Mouse (Mus musculus): ENCODE data around the gene Peli2.
"Not testable (repeated sequence)": the region's sequence is repeated elsewhere in the genome, so short reads cannot be mapped to it uniquely, and the experiment has no call there.

The Peli2 gene

GRCm38 (mm10) chr14:48120752-48121528, at the start of gene Peli2:
Peli2 (plus strand) TSS chr14:48120823.
- peak; percentile 55 for DNase-seq (ENCODE audit: low spot score)

GRCm38 (mm10) chr14:48072104-48072503, 48.5 kb upstream of the Peli2 start:
- DNase-seq (ENCODE audit: low spot score): no peak

GRCm38 (mm10) chr14:48073247-48074161, 47.1 kb upstream of the Peli2 start:
- DNase-seq (ENCODE audit: low spot score): peak; percentile 60

- not testable (repeated sequence) for DNase-seq (ENCODE audit: low spot score)
Measured at GRCm38 (mm10) chr14:48079574-48079973, 41.0 kb upstream of the Peli2 start.

DNA sequence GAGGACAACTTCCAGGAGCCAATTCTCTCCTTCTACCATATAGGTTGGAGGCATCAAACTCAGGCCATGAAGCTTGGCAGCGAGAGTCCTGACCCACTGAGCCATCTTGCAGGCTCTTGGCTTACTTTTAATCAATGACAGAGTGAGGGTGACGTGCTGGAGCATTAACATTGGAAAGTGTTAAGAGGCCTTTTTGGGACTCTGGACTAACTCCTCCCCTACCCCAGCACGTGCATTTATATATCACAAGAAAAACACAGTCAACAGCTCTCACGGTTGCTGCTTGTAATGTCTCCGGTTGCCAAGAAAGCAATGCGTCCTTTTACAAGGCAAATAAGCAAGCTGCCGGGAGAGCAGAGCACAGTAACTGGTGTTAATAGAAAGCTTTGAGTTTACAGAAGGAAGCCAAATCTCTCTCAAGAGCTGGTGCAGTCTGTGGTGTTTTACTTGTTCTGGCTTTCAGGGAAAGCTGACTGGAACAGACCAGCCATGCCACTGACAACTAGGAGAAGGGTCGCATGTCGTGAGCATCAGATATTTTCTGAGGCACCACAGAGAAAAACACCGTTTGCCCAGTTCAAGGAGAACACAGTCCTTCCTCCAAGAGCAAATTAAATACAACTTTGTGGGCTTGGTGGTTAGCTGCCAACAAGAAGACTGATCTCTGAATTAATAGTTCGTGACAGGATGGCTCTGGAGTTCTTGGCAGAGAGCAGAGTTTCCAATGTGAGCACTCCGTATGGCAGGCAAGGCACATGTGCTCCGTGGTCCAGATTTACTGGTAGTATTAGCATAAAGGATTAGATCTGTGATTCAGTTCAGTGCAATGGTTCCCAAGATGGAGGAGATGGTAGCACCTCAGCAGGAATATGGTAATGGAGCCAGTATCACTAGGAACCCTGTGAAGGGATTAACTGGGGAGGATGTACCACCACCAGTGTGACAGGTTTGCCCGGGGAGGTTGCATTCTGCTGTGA, 36.5 kb upstream of the Peli2 start:
- no peak for DNase-seq (ENCODE audit: low spot score)

GRCm38 (mm10) chr14:48086682-48087297, 33.8 kb upstream of the Peli2 start:
- no peak for DNase-seq (ENCODE audit: low spot score)

DNA sequence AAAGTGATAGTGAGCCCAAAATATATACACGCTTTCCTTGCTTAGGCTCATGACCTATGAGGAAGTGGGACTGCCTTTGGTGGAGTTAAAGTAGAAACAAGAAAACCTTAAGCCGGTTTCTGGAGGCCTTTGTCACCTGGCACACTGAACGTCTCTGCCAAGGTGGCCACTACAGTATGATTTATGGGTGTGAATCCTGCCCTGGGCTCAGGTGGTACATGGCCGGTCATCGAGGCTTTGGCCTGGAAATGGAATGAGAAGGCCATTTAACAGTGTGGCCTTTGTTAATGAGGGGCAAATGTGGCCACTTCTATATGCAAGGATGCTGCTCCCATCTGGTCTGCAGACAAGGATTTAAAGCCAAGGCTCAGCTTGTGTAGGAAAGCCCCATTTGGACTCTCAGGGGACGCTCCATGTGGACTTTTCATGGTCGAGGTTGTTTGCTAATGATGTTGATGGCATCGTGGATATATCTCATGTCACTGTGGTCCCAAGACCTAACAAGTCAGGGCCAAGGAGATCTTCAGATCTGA, 33.3 kb upstream of the Peli2 start:
- DNase-seq (ENCODE audit: low spot score): no peak

- DNase-seq (ENCODE audit: low spot score): no peak
Measured at GRCm38 (mm10) chr14:48090465-48090864, 30.2 kb upstream of the Peli2 start.

- no peak for DNase-seq (ENCODE audit: low spot score)
Measured at GRCm38 (mm10) chr14:48091160-48091559, 29.5 kb upstream of the Peli2 start.

GRCm38 (mm10) chr14:48098253-48098652, 22.4 kb upstream of the Peli2 start:
- DNase-seq (ENCODE audit: low spot score): no peak

DNA sequence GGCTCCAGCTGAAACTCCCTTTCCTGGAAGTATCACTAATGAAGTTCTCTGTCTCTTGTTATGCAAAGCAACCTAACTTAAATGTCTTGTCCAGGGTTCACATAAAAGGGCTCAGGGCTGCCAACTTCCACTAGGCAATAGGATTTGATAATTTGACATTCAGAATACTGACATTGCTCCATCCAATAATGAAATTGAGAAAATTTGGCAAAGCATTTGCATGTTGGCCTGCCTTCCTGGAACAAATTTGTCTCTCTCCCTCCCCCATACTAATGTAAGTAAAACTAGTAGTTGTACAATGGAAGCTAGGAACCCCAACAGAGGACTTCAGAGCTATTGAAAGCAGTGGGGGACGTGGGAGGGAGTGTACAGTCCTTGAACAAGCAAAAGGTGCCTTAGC, 21.3 kb upstream of the Peli2 start:
- no peak for DNase-seq (ENCODE audit: low spot score)

GRCm38 (mm10) chr14:48106453-48106852, 14.2 kb upstream of the Peli2 start:
- no peak for DNase-seq (ENCODE audit: low spot score)

DNA sequence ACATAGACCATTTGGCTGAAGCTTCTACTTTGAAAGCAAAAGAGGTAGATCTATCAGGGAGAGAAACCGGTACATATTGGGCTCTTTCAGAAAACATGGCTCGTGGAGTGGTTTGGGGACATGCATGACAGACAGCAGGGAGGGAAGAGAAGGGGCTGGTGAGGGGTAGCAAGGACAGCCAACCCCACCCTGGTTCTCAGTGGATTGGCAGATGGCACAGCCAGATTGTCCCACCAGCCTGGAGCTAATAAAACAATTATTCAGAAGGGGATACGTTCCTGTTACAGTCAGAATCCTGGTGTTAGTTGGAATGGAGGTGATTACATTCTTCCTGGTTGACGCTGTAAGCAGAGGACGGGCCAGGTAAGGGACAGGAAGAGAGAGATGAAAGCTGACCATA, 2.6 kb upstream of the Peli2 start:
- DNase-seq (ENCODE audit: low spot score): no peak

- no peak for DNase-seq (ENCODE audit: low spot score)
Measured at GRCm38 (mm10) chr14:48119012-48119647, 1.5 kb upstream of the Peli2 start.

DNA sequence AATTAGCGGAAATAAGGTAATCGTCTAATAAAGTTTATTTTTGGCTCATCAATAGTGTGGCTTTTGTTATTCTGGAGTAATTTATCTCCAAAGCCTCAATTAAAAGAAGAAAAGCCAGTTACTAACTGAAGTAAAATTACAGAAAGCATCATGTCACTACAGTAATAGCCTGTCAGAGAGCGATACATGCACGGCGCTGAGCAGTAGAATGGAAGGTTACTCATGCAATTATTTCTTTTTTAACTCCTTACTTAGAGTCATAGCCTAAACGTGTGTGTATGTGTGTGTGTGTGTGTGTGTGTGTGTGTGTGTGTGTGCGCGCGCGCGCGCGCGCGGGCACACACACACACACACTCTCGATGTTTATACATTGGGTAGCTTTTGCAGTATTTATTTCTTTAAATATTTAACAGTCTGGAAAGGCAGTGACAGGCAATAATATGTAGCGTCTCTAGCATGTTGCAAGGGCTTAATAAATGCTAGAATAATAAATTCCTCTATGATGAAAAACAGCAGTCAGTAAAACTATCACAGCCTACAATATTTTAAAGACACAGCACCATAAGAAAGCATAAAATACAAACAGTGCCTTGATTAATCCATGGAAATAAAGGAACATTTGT, 864 bp upstream of the Peli2 start:
- DNase-seq (ENCODE audit: low spot score): no peak

GRCm38 (mm10) chr14:48120443-48120751, 226 bp upstream of the Peli2 start:
- DNase-seq (ENCODE audit: low spot score): no peak

DNA sequence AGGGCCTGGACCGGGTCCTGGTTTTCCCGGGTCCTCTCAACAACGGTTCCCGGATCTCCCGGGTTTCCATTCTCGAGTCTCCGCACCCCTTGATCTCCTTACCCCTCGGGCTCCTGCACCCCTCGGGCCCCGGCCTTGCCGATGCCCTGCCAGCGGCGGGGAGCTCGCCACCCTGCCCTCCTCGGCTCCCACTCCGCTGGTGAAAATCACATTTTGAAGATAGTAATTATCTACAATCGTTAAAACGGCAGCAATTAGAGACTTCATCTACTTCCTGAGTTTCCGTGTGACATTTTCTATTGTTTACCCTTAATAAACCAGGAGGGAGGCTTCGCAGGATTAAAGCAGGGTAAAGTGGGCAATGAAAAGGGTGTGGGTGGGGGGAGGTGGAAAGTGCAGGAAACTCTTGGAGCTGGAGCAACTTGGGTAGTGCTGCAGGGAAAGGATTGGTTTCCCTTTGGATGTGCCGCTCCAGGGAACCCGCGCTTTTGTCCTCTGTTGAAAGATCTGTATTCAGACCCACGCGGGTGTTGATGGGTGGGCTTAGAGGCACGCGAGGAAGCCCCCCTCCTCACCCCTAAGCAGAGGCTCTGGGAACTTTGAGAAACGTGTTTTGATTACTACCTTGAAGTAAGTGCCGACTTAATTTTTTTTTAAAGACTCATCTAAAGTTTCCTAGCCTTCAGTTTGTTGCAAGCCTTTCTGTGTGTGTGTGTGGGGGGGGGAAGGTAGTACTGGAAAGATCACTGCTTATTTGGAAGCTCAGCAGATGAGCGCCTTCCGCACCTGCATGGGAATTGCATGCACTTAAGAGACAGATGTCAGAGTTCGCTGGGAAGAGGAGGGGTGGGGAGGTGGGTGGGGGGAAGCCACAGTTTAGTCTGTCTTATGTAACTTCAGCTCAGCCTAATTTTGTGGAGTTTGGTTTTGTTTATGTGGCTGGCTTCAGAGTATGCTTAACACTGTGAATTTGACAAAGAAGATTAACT, 1.2 kb downstream of the Peli2 start:
- no peak for DNase-seq (ENCODE audit: low spot score)

- DNase-seq (ENCODE audit: low spot score): no peak
Measured at GRCm38 (mm10) chr14:48124011-48124410, 3.4 kb downstream of the Peli2 start.

DNA sequence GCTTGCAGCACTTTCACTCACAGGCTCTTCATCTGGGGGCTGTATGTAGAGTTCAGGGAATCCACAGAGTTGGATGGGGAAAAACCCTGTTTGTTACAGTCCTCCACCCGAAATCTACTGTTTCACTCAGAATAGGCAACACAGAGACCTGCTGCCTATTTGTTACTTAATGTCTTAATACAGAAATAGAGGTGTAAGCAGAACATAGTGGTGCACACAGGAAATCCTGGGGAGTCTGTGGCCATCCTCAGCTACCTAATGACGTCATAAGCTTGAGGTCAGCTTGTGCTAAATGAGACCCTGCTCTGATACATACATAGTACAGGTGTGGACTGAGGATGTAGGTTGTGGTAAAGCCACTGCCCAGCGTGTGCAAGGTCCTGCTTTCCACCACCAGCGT, 4.2 kb downstream of the Peli2 start:
- no peak for DNase-seq (ENCODE audit: low spot score)

Data from lung, postnatal 25 days (tissue).